Mouse (Mus musculus) frontal cortex, adult (tissue): ENCODE results near the gene Padi1.

ENCODE experiments used
- ATAC-seq: cut with Nextera tagmentation; 2 replicates; pipeline ENCODE4 v1.9.2; 2017; ENCODE audit warnings: mild to moderate bottlenecking, moderate library complexity, mixed read lengths; ENCODE audit not compliant: low TSS enrichment

Padi1 gene

GRCm38 (mm10) chr4:140862036-140862650 lies 16.6 kb upstream of the Padi1 start:
- ATAC-seq: no peak

GRCm38 (mm10) chr4:140860767-140861147 lies 15.2 kb upstream of the Padi1 start:
- ATAC-seq: no peak

GRCm38 (mm10) chr4:140860125-140860766 lies 14.7 kb upstream of the Padi1 start:
- no peak for ATAC-seq

- ATAC-seq: no peak
Observed at GRCm38 (mm10) chr4:140859291-140859690, 13.7 kb upstream of the Padi1 start.

GRCm38 (mm10) chr4:140857813-140858212 lies 12.2 kb upstream of the Padi1 start:
- no peak for ATAC-seq

GRCm38 (mm10) chr4:140857041-140857440 lies 11.5 kb upstream of the Padi1 start:
- ATAC-seq: no peak

- ATAC-seq: no peak
Observed at GRCm38 (mm10) chr4:140855151-140855550, 9.6 kb upstream of the Padi1 start.

- no peak for ATAC-seq
Observed at GRCm38 (mm10) chr4:140854455-140854864, 8.9 kb upstream of the Padi1 start.

GRCm38 (mm10) chr4:140853626-140854025 lies 8.0 kb upstream of the Padi1 start:
- ATAC-seq: no peak

- ATAC-seq: no peak
Observed at GRCm38 (mm10) chr4:140849310-140849709, 3.7 kb upstream of the Padi1 start.

- no peak for ATAC-seq
Observed at GRCm38 (mm10) chr4:140844991-140845390, 587 bp downstream of the Padi1 start.

GRCm38 (mm10) chr4:140843670-140844280 lies 1.8 kb downstream of the Padi1 start:
- ATAC-seq: no peak

GRCm38 (mm10) chr4:140842909-140843308 lies 2.7 kb downstream of the Padi1 start:
- no peak for ATAC-seq

- no peak for ATAC-seq
Observed at GRCm38 (mm10) chr4:140837879-140838278, 7.7 kb downstream of the Padi1 start.

- ATAC-seq: no peak
Observed at GRCm38 (mm10) chr4:140836208-140836866, 9.2 kb downstream of the Padi1 start.

GRCm38 (mm10) chr4:140835682-140836081 lies 9.9 kb downstream of the Padi1 start:
- no peak; the same call in 1 of the 2 replicates for ATAC-seq

- ATAC-seq: no peak
Observed at GRCm38 (mm10) chr4:140834327-140834934, 11.1 kb downstream of the Padi1 start.

- no peak for ATAC-seq
Observed at GRCm38 (mm10) chr4:140832821-140833220, 12.8 kb downstream of the Padi1 start.

GRCm38 (mm10) chr4:140831808-140832207 lies 13.8 kb downstream of the Padi1 start:
- no peak for ATAC-seq

- ATAC-seq: no peak
Observed at GRCm38 (mm10) chr4:140827237-140827636, 18.3 kb downstream of the Padi1 start.

GRCm38 (mm10) chr4:140825942-140826341 lies 19.6 kb downstream of the Padi1 start:
- ATAC-seq: no peak

- peak; percentile 44; the same call in 1 of the 2 replicates for ATAC-seq
Observed at GRCm38 (mm10) chr4:140821988-140822387, 23.6 kb downstream of the Padi1 start.
